Mouse (Mus musculus) common myeloid progenitor, adult 5-6 weeks (primary cell): ENCODE results near the gene Syap1. TPM values are rescaled to one million over a fixed set of nuclear protein-coding genes. Genes with fewer than 3 reads are reported as not detected.
"Not testable (repeated sequence)": the region's sequence is repeated elsewhere in the genome, so short reads cannot be mapped to it uniquely, and the experiment has no call there.

ENCODE experiments used
- ATAC-seq: replicated peaks from 2 replicates; pipeline ENCODE4 v1.8.0; 2016; ENCODE audit warnings: low read depth, mild to moderate bottlenecking, moderate TSS enrichment, inconsistent platforms; ENCODE audit not compliant: poor library complexity, severe bottlenecking
- total RNA-seq: library from RNA; stranded (forward); fragments of 200-1000, 187-1606 nt; gene quantifications from 2 replicates; pipeline ENCODE4 v1.2.3, GENCODE M21; 2017

Syap1 gene
- total RNA-seq, 1 experiment from 2014 or later: 39.1 TPM

GRCm38 (mm10) chrX:162831542-162831941 lies 56.7 kb downstream of the Syap1 start:
- ATAC-seq: no peak

GRCm38 (mm10) chrX:162831036-162831435 lies 57.2 kb downstream of the Syap1 start:
- no peak for ATAC-seq

DNA sequence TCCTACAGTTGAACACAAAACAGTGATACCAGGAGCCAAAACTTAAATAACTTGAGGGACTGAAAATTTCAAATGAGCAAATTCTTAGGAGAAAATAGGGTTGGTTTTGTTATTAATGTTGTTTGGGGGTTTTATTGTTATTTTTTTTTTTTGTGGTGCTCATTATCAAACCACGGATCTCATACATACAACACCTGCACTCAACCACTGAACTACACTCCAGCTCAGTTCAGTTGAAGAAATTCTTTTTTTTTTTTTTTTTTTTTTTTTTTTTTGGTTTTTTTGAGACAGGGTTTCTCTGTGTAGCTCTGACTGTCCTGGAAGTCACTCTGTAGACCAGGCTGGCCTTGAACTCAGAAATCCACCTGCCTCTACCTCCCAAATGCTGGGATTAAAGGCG lies 57.9 kb downstream of the Syap1 start:
- not testable (repeated sequence) for ATAC-seq

DNA sequence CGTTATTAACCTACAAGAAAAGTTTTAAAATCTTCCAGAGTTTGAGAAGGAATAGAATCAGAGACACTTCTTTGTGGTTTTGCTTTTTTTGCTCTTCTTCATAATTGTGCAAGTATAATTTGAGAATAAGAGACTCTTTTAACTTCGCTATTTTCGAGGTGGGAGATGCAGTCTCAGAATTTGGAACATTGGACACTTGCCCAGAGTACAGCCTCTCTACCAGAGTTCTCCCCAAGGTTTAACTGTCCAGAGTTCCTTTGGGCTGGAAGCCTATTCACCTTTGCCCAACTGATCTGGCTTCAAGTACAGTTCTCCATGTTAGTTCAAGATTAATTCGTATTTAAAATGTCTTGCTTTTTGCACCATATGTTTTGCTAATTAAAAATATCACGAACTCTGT lies 58.5 kb downstream of the Syap1 start:
- no peak for ATAC-seq

DNA sequence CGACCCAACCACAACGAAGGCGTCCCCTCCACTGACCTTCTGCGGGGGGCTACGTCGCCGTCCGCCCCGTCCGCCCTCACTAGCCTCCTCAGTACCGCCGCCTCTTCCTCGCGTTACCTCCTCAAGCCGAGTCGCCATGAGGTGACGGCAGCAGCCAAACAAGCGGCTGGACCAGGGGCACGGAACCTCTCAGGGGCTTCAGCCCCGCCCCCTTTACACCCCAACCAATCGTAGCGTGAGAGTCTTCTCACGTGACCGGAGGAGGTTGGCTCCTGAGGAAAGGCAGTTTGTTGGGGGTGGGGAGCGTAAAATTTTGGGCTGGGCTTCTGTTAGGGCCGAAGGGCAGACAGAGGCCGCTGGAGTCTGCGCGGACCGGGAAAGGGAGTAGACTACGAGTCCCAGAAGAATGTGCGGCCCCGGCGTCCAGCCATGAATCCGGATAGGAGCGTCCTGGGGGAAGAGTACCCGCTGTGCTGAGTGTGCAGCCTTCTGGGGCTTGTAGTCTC lies 59.0 kb downstream of the Syap1 start, which contains the start of gene Txlng:
Gene Txlng (minus strand): TSS at position 252 of the 506 bp plus-strand sequence.
- ATAC-seq: peak; percentile 96

DNA sequence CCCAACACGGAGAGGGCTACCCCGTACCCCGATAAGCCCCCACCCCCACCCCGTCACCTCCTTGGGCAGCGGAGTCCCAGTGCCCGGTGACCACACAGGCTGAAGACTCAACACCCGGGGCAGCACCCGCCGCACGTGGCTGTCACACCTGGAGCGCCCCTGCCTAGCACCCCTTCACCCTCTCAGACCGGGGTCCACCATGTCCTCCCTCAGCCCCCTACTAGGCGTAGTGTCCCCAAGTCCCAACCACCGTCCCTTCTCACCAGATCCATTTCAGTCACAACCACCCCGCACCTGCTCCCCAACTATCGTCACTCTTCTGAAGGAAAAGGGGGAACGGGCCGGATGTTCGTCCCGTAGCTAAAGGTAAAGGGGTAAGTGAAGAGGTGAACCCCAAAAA lies 59.5 kb downstream of the Syap1 start:
- ATAC-seq: no peak

DNA sequence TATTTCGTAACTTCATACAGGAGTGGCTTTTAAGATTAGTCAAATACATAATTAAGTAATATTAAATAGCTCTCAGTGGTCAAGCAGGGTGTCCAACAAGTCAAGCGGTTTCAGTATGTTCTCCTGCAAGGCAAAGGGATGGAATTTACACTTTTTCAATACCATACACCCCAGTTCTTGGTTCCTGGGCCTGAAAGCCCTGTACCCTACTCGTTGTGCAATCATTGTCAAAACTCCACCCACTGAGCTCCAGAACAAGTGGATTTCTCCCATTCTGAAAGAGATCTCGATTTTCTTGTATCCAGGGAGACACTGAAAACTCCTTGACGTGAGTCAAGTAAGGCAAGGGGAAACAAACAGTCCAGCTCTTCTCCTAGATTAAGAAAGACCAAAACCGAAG lies 60.2 kb downstream of the Syap1 start:
- ATAC-seq: no peak

Other genes starting within 250 kb of the Syap1 start
- 4.3 and 5.3 TPM in 2 replicates for gene Reps2, start 244.8 kb downstream of the Syap1 start, total RNA-seq
- 294 and 302 TPM in 2 replicates for gene Rbbp7, start 128.0 kb downstream of the Syap1 start, total RNA-seq
- gene Txlng, start 59.0 kb downstream of the Syap1 start, total RNA-seq: 54.9 and 63.1 TPM in 2 replicates
- gene Ctps2, start 12.8 kb upstream of the Syap1 start, total RNA-seq: 57.1 and 163 TPM in 2 replicates
- gene S100g, start 76.2 kb upstream of the Syap1 start, total RNA-seq: not detected in 2 replicates